Mouse (Mus musculus): ENCODE measurements around the gene Man2a2. TPM values are rescaled to one million over a fixed set of nuclear protein-coding genes. Genes with fewer than 3 reads are reported as not detected.
A peak's percentile ranks its signal among the peaks of the same experiment; 100 is the strongest.
"Not testable (repeated sequence)": the region's sequence is repeated elsewhere in the genome, so short reads cannot be mapped to it uniquely, and the experiment has no call there.

Gene Man2a2
- total and polyA plus RNA-seq, 2 experiments from 2014 or later, result 16.6 to 70.2 TPM

GRCm38 (mm10) chr7:80397986-80398385 lies 26.8 kb upstream of the Man2a2 start:
- 89% methylated on average over 9 of the region's 9 CpGs for WGBS
- Histone ChIP-seq H3K4me1 (ENCODE audit: insufficient read depth, low read length) (peaks cover 15% of the 10 kb centered on the region), H3K4me2 (ENCODE audit: low read depth, low read length, poor library complexity, severe bottlenecking) (no peak overlapping the region), H3K9me3 (ENCODE audit: low read length) (no peaks in the 10 kb centered on the region), H3K9ac (replicated peaks; ENCODE audit: low read length, poor library complexity, severe bottlenecking) (no peak overlapping the region), H3K4me3 (ENCODE audit: low read depth, low read length) (no peak overlapping the region), H3K27me3 (ENCODE audit: insufficient read depth, low read length) (no peaks in the 10 kb centered on the region), H3K27ac (ENCODE audit: low read depth, low read length) (no peak overlapping the region), H3K36me3 (ENCODE audit: insufficient read depth, low read length) (peaks cover 31% of the 10 kb centered on the region)
- no peak for ATAC-seq (ENCODE audit: low FRiP score)
- no peak for DNase-seq (ENCODE audit: low spot score)
- no peak for TF ChIP-seq CTCF (IDR thresholded peaks at IDR 0.05)

- not testable (repeated sequence) for H3K27me3 ChIP-seq (ENCODE audit: insufficient read depth, low read length); H3K4me2 ChIP-seq (ENCODE audit: low read depth, low read length, poor library complexity, severe bottlenecking); ATAC-seq (ENCODE audit: low FRiP score); H3K27ac ChIP-seq (ENCODE audit: low read depth, low read length); DNase-seq (ENCODE audit: low spot score); H3K9me3 ChIP-seq (ENCODE audit: low read length); H3K9ac ChIP-seq (replicated peaks; ENCODE audit: low read length, poor library complexity, severe bottlenecking); H3K4me3 ChIP-seq (ENCODE audit: low read depth, low read length)
- peak; percentile 49 for TF ChIP-seq CTCF (IDR thresholded peaks at IDR 0.05)
- peaks cover 47% of the 10 kb centered on the region for H3K36me3 ChIP-seq (ENCODE audit: insufficient read depth, low read length)
- 90% methylated on average over 4 of the region's 4 CpGs for WGBS
- H3K4me1 ChIP-seq (ENCODE audit: insufficient read depth, low read length), result peaks cover 14% of the 10 kb centered on the region
Observed at GRCm38 (mm10) chr7:80396427-80396826, 25.3 kb upstream of the Man2a2 start.

GRCm38 (mm10) chr7:80394600-80394999 lies 23.4 kb upstream of the Man2a2 start:
- no peaks in the 10 kb centered on the region for H3K9me3 ChIP-seq (ENCODE audit: low read length)
- no peak overlapping the region for H3K4me3 ChIP-seq (ENCODE audit: low read depth, low read length)
- WGBS, result 92% methylated on average over 4 of the region's 4 CpGs
- TF ChIP-seq CTCF (IDR thresholded peaks at IDR 0.05), result no peak
- ATAC-seq (ENCODE audit: low FRiP score) (no peak), DNase-seq (ENCODE audit: low spot score) (no peak)
- no peaks in the 10 kb centered on the region for H3K4me1 ChIP-seq (ENCODE audit: insufficient read depth, low read length)
- H3K36me3 ChIP-seq (ENCODE audit: insufficient read depth, low read length), result peaks cover 64% of the 10 kb centered on the region
- H3K27me3 ChIP-seq (ENCODE audit: insufficient read depth, low read length), result no peaks in the 10 kb centered on the region
- no peak overlapping the region for H3K27ac ChIP-seq (ENCODE audit: low read depth, low read length)
- no peak overlapping the region for H3K9ac ChIP-seq (replicated peaks; ENCODE audit: low read length, poor library complexity, severe bottlenecking)
- no peak overlapping the region for H3K4me2 ChIP-seq (ENCODE audit: low read depth, low read length, poor library complexity, severe bottlenecking)

- H3K9me3 ChIP-seq (ENCODE audit: low read length), result no peaks in the 10 kb centered on the region
- no peak overlapping the region for H3K4me2 ChIP-seq (ENCODE audit: low read depth, low read length, poor library complexity, severe bottlenecking)
- no peak for DNase-seq (ENCODE audit: low spot score)
- ATAC-seq (ENCODE audit: low FRiP score), result no peak
- no peaks in the 10 kb centered on the region for H3K4me1 ChIP-seq (ENCODE audit: insufficient read depth, low read length)
- TF ChIP-seq CTCF (IDR thresholded peaks at IDR 0.05), result no peak
- 96% methylated on average over 15 of the region's 15 CpGs for WGBS
- no peak overlapping the region for H3K9ac ChIP-seq (replicated peaks; ENCODE audit: low read length, poor library complexity, severe bottlenecking)
- H3K36me3 ChIP-seq (ENCODE audit: insufficient read depth, low read length), result peaks cover 56% of the 10 kb centered on the region
- H3K27me3 ChIP-seq (ENCODE audit: insufficient read depth, low read length), result no peaks in the 10 kb centered on the region
- H3K4me3 ChIP-seq (ENCODE audit: low read depth, low read length), result no peak overlapping the region
- no peak overlapping the region for H3K27ac ChIP-seq (ENCODE audit: low read depth, low read length)
Observed at GRCm38 (mm10) chr7:80392119-80392518, 20.9 kb upstream of the Man2a2 start.

- Histone ChIP-seq H3K36me3 (ENCODE audit: insufficient read depth, low read length) (peaks cover 31% of the 10 kb centered on the region), H3K27ac (ENCODE audit: low read depth, low read length) (no peak within 1 kb of the TSS; the same call in 1 of the 2 replicates), H3K4me2 (ENCODE audit: low read depth, low read length, poor library complexity, severe bottlenecking) (peak within 1 kb of the TSS; percentile 6; the same call in 1 of the 2 replicates), H3K4me3 (ENCODE audit: low read depth, low read length) (0 out of 2 replicates have a peak within 1 kb of the TSS, but pooled peaks have one; percentile 8), H3K4me1 (ENCODE audit: insufficient read depth, low read length) (no peaks in the 10 kb centered on the region), H3K27me3 (ENCODE audit: insufficient read depth, low read length) (no peaks in the 10 kb centered on the region; the same call in 1 of the 2 replicates), H3K9ac (replicated peaks; ENCODE audit: low read length, poor library complexity, severe bottlenecking) (peak within 1 kb of the TSS; percentile 5; the same call in 1 of the 2 replicates), H3K9me3 (ENCODE audit: low read length) (no peaks in the 10 kb centered on the region)
- DNase-seq (ENCODE audit: low spot score), result peak; percentile 23
- WGBS, result 17% methylated on average over 33 of the region's 33 CpGs
- no peak for ATAC-seq (ENCODE audit: low FRiP score)
- no peak for TF ChIP-seq CTCF (IDR thresholded peaks at IDR 0.05)
Observed at GRCm38 (mm10) chr7:80387633-80388543, 16.7 kb upstream of the Man2a2 start, which contains the start of gene Fes. TSS of gene Fes (minus strand) at chr7:80387946.
